Mouse (Mus musculus): ENCODE data around the gene Polr1e.
"Not testable (repeated sequence)": the region's sequence is repeated elsewhere in the genome, so short reads cannot be mapped to it uniquely, and the experiment has no call there.

The Polr1e gene

GRCm38 (mm10) chr4:45018452-45018980 is at the start of gene Polr1e:
Gene Polr1e (plus strand): TSS chr4:45018583.
- peak; percentile 80 for DNase-seq

GRCm38 (mm10) chr4:44970056-44970455 is 48.3 kb upstream of the Polr1e start:
- DNase-seq, result no peak

- DNase-seq, result peak; percentile 30
These were observed 47.7 kb upstream of the Polr1e start for GRCm38 (mm10) chr4:44970612-44971110.

- DNase-seq, result peak; percentile 84
These were observed 44.9 kb upstream of the Polr1e start for GRCm38 (mm10) chr4:44973450-44973849.

GRCm38 (mm10) chr4:44973871-44974270 is 44.5 kb upstream of the Polr1e start:
- no peak for DNase-seq

- no peak for DNase-seq
These were observed 44.1 kb upstream of the Polr1e start for GRCm38 (mm10) chr4:44974331-44974730.

- DNase-seq, result no peak
These were observed 42.3 kb upstream of the Polr1e start for GRCm38 (mm10) chr4:44976026-44976615.

- DNase-seq, result no peak
These were observed 41.3 kb upstream of the Polr1e start for GRCm38 (mm10) chr4:44976921-44977710.

GRCm38 (mm10) chr4:44978175-44978574 is 40.2 kb upstream of the Polr1e start:
- DNase-seq, result no peak

- no peak for DNase-seq
These were observed 38.5 kb upstream of the Polr1e start for GRCm38 (mm10) chr4:44979794-44980338.

GRCm38 (mm10) chr4:44981280-44981973 is 37.0 kb upstream of the Polr1e start, which contains the start of gene Grhpr:
Gene Grhpr (plus strand): TSS chr4:44981395.
- peak; percentile 67 for DNase-seq

- DNase-seq, result no peak
These were observed 36.5 kb upstream of the Polr1e start for GRCm38 (mm10) chr4:44981974-44982287.

GRCm38 (mm10) chr4:44982440-44983130 is 35.8 kb upstream of the Polr1e start:
- no peak for DNase-seq

GRCm38 (mm10) chr4:44983131-44983740 is 35.1 kb upstream of the Polr1e start:
- no peak for DNase-seq

GRCm38 (mm10) chr4:44990560-44990959 is 27.8 kb upstream of the Polr1e start:
- no peak for DNase-seq

- not testable (repeated sequence) for DNase-seq
These were observed 26.1 kb upstream of the Polr1e start for GRCm38 (mm10) chr4:44992330-44992729.

- not testable (repeated sequence) for DNase-seq
These were observed 25.2 kb upstream of the Polr1e start for GRCm38 (mm10) chr4:44993179-44993578.

GRCm38 (mm10) chr4:44993847-44994246 is 24.5 kb upstream of the Polr1e start:
- DNase-seq, result no peak

- no peak for DNase-seq
These were observed 23.6 kb upstream of the Polr1e start for GRCm38 (mm10) chr4:44994776-44995175.

- DNase-seq, result no peak
These were observed 20.3 kb upstream of the Polr1e start for GRCm38 (mm10) chr4:44998071-44998470.

GRCm38 (mm10) chr4:45000001-45000400 is 18.4 kb upstream of the Polr1e start:
- no peak for DNase-seq

- no peak for DNase-seq
These were observed 12.9 kb upstream of the Polr1e start for GRCm38 (mm10) chr4:45005452-45005851.

Measured in cerebellum, adult 11 months (tissue).